Mouse (Mus musculus): Measurements from ENCODE around the gene Ankrd55. TPM values are rescaled to one million over a fixed set of nuclear protein-coding genes. Genes with fewer than 3 reads are reported as not detected.

Gene Ankrd55
- total RNA-seq, 2 experiments from 2014 or later: 2.3 to 3.7 TPM

DNA sequence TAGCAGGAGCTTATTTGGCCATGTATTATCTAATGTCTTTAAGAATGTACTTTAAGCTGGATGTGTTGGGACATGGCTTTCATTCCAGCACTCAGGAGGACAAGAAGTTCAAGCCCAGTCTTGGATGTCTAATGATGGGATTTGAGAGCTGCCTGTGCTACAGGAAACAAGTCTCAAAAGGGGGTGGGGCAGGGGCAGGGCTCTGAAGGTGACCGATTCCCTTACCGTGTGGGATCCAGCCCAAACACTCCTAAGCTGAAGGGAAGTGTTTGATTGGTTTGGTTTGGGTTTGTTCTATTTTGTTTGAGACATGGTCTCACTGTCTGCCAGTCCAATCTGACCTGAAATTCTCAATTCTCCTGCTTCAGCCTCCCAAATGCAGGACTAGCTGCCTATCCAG lies 93.2 kb downstream of the Ankrd55 start:
- DNase-seq: no peak

DNA sequence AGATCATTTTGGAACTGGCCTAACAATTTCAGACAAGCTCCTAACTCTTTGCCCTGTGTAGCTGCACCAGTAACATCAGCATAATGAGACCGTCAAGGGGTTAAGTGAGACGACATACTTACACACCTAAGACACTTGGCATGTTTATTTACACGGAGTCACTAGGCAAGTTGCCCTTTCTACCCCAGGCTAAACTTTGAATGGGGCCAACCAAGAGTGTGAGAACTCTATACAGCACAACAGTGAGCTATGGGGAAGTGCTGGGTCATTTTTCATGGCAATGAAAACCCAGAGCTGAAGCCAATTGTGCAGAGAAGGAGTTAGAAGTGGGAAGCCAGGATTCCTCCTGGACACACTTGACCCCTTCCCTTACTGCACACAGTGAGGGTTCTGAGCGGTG lies 94.2 kb downstream of the Ankrd55 start:
- DNase-seq: no peak

DNA sequence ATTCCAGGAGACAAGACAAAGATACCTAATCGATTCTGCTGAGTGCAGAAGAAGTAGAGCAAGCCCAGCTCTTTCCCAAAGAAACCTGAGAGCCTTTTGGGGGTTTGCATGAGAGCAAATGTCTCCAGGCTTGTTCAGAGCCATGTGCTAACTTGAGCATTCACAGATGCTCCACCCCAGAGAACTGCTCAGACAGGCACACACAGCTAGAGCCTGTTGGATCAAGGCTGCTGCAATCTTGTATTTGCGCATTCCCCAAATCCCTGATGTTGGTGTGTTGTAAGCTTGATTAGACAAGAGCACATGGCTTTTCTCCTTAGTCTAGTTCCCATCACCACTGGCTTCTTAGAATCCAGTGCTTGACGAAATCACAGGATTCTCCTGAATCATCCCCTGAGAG lies 94.7 kb downstream of the Ankrd55 start:
- peak; percentile 28 for DNase-seq

DNA sequence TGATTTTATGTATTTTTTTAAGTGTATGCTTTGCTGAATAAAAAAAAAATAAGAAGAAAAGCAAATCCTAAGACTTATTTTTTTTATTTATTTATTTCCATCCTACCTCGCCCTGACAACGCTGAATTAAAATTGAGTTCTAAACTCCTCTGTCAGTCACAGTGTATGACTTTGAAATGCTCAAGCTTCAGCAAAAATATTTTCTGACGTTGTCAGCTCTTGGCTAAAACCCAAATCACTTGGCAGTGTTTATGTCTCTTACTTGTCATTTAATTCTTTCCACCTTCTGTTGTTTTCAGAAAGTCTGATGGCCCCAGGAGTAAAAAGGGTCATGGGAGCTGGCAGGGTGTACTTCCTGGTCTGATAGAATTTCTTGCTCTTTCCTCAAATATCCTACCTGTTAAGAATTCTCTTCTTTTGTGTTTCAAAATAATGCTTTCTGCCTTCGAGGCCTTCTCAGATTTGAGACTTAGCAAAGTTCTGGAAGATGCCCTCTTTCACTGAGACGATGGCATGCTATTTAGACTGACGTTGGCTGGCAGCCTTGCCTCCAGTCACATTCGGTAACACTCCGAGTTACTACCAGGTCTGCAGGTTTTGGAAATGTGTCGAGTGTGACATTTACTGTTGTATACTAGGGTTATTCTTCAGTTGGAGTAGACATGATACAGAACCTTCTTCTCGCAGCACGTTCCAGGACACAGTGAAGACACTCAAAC lies 95.8 kb downstream of the Ankrd55 start:
- DNase-seq: no peak

DNA sequence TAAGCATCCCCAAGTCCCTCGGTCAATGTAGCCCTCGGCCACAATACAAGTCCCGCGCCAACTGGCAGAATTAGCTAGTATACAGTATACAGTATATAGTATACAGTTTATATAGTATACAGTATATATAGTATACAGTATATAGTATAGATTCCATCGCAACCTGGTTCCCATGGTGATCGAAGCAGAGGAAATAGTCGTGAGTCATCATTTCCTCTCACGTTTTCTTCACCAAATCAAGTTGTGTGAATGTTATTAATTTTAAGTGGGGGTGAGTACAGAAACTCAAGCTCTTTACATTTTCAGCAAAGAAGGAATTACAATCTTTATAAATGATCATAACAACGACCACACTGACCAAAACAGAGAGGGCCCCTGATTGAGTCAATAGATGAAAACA lies 96.8 kb downstream of the Ankrd55 start:
- DNase-seq: no peak

DNA sequence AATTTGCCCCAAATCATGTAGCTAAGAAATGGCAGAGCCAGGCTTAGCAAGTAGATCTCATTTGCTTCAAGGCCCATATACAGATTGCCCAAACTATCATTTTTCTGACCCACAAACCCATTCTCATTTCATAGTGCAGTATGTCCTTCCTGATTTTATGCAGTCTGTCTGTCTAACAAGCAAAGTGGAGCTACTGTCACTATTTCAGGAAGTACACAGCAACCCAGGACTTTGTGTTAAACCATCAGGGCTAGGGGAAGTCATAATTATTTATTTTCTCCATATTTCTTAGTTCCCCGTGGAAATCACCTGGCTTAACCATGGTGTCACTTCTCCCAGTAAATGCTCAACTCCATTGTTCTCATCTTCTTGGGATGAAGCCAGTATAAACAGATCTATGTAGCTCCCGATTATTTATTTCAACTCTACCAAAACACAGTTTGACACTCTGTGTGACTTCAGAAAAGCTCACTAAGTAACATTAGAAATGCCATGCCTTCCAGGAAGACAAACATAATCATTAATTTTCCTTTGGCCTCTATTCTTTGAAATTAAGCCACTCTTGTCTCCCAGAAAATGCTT lies 98.3 kb downstream of the Ankrd55 start:
- no peak for DNase-seq

DNA sequence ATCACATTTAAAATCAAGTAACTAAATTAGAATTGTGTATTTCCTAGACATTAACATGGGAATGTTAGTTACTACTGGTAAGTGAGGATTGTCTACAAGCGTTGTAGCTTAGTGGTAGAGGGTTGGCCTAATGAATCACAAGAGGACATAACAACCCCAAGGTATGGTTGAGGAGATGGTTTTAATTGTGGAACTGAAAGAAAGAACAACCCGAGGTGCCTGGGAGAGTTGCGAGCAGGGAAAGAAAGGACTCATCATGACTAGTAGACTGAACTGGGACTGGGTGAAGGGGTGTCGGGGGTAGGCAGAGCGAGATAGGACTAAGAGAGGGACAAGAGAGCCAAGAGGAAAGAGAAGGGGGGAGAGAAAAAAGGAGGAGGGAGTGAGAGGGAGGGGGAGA lies 99.0 kb downstream of the Ankrd55 start:
- no peak for DNase-seq

DNA sequence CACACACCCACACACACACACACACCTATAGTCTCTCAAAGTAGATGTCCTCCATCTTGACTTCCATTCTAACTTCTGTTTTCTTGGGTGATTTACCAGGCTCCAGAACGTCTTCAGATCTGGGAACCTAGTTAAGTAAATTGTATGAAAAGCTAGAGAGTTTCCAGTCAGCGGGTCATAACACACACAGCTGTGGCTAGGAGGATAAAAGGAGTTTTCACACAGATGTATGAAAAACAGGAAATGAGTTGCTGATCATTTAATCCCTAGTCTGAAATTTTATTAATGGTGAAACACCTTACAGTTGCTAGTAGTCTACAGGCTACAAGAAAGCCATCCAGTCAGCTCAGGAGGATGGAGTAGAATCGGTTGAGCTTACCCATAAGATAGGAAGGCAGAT lies 99.9 kb downstream of the Ankrd55 start:
- DNase-seq: no peak

DNA sequence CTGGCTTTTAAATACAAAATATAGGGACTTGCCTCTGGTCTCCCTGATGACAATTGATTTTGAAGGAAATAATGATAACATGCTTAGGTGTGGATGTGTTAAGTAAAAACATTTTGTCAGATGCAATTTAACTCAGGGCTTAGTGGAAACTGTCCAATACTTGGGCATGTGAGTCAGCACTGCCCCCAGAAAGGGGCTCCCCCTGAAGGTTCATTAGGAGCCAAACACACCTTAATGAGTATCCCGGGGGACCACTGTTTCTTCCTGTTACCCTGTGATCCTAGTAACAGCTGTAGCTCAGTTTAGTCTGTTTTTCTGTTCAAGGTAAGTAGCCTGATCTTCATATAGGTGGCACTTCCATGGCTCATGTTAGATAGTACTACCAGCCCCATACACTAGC lies 102.0 kb downstream of the Ankrd55 start:
- no peak for DNase-seq

DNA sequence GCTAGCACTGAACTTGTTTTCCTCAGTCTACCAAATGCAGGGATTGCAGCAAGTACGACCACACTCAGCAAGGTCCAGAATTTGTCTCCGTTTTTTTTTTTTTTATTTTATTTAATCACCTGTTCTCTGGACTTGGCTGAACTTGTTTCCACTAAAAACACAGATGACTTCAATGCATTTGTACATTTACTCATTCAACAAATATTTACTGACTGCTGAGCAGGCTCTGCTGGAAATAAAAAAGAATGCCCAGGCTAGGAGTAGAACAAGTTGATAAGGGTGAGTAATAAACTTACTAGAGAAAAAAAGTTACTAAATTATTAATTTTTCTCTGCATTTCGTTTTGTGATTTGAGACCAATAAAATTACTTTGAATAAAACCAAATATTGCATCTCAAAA lies 103.1 kb downstream of the Ankrd55 start:
- no peak for DNase-seq

DNA sequence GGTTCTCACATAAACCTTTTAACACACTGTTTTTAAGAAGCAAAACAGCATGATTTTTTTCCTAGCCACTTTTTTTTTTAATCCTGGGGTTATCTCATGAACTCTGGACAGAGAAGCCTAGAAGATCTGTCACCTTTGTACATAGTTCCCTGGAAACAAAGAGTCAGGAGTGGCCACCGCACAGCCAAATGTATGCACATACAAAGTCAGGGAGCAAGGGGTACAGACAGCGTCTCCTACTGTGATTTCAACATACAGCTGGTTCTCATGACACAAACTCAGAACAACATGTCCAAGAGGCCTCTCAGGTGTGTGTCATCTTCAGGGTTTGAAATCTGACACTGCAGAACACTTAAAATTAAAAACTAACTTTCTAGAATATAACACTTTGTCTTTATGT lies 105.1 kb downstream of the Ankrd55 start:
- no peak for DNase-seq

DNA sequence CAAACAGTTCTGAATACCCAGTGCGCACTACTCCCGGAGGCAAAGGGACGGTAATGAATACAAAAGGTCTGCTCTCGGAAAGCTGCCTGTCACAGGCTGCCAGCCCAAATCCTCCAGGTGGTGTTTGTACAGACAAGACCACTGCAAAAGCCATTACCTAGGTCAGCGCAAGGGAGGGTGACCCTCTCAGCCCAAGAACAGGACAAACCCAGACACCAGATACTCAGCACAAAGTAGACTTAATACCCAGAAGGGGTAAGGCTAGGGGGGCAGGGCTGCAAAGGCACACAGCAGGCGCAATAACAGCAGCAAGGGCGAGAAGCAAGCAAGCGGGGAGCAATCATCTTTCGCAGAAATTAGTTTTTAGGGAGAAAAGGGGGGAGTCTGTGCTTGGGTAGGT lies 106.0 kb downstream of the Ankrd55 start:
- no peak for DNase-seq

DNA sequence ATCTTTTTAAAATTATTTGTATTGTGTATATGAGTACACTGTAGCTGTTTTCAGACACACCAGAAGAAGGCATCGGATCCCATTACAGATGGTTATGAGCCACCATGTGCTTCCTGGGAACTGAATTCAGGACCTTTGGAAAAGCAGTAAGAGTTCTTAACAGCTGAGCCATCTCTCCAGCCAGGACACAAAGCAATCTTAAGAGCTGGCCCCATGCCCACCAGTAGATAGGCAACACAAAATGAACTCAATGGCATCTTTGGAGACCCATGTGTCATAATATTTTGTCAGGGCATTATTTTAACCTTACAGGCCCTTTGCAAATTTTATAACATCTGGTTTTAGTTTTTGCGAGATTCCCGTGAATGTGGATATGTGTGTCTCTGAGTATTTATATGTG lies 116.5 kb downstream of the Ankrd55 start:
- DNase-seq: no peak

DNA sequence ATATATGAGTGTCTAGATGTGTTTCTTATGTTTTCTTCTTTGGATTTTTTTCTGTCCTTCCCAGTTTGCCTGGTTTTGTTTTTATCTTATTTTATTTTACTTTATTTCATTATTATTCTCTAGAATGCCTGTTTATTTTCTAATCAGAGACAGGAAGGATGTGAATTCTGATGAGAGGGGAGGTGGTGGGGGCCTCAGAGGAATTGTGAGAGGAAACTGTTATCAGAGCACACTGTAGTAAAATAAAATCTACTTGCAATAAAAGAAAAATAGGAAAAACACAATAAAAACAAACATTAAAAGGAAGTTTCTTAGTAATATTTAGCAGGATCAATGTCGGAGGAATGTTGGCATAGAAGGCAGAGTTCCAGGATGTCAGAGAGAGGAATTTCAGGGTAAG lies 116.9 kb downstream of the Ankrd55 start:
- DNase-seq: no peak

DNA sequence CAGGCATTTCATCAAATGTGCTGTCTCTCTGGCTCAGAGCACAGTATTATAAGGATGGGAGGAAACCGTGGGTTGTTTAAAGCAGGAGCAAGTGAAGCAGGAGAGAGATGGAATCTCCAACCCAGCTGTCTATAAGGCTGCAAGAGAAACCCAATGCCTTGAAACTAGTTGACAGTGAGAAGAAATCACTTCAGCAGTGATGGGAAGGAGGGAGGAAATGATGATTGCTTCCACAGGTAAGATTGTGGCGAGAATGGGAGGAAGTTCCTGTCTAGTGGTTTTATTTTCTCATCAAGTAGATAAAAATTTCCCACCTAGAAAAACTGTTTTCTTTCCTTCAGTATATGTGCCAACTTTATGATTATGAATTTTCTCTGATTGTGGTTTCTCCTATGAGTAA lies 118.4 kb downstream of the Ankrd55 start:
- DNase-seq: no peak

DNA sequence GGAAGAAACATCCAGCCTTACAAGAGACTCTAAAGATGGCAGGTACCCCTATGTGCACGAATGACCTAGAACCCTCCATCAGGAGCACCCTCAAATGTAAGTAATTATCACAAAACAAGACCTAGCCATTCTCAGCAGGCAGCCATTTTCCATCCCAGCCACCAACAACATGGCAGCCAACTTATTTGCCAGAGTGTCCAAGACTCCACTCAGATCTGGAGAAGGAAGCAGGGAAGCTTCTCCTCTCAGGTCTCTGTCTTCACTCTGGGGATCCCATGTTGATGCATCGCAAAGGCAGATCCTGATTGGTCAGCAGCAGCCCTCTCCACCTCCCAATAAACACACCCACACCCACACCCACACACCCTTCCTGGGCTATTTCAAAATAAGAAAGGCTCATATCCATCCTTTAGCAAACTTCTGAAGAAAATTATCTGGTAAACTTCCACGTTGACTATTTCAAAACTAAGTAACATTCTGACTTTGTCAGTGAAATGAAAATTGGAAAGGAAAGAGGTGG lies 119.0 kb downstream of the Ankrd55 start:
- DNase-seq: no peak

DNA sequence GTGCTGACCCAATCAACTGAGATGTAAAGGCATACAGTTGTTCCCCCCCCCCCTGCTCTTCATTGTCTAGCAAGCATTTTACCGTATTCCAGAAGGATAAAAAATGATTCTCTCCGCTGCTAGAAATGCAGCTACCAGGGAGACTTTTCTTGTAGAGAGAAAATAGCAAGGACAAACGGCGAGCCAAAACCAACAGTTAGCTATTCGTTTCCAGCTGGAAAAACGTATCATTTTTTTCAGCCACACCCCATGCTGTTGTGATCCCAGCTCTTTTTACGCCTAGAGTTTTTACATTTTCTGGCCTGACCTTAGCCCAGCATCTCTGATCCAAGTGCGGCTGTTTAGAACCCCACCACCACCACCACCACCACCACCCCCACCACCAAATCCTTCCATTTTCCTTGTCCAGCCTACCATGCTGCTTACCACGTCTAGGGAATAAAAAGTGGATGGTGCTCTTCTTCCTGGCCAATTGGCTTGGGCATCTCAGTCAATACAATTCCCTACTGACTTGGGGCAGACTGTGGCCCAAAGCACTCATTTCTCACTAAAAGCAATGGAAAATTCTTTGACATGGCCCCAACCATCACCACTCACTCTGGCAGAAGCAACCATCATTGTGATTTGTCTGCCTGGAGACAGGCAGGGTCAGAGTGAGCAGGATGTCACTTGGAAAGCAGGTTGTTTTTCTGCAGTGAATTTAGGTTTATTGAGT lies 119.7 kb downstream of the Ankrd55 start:
- DNase-seq: no peak

DNA sequence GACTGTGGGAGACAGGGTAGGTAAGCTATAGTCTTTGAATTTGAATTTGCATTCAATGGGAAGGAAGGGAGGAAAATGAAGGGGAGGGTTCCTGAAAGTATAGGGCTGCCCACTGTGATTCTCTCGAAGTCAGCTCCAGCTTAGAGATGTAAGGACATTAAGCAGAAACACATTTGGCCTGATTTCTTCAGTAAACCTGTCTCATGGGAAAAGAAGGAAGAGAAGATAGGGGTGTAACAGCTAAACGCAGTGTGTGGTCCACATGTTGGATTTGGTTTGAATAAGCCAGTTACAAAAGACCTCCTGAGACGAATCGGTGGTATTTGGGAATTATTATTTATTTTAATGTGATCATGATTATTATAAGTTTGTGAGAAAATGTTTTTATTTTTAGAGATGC lies 120.5 kb downstream of the Ankrd55 start:
- DNase-seq: no peak

DNA sequence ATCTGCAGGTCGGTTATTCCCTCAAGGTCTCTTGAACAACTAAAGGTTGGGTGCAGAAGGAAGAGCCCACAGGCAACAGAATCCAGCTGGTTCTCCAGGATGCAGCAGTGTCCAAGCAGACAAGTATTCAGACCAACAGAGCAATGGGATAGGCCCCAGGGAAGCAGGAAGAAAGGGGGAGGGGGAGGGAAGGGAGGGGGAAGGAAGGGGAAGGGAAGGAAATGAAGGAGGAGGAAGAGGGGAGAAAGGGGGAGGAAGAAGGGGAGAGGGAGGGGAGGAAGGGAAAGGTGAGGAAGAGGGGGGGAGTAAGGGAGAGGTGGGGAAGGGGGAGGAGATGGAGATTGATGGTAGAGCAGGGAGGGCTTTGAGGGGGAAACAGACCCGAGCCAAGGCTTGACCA lies 121.1 kb downstream of the Ankrd55 start:
- DNase-seq: no peak

DNA sequence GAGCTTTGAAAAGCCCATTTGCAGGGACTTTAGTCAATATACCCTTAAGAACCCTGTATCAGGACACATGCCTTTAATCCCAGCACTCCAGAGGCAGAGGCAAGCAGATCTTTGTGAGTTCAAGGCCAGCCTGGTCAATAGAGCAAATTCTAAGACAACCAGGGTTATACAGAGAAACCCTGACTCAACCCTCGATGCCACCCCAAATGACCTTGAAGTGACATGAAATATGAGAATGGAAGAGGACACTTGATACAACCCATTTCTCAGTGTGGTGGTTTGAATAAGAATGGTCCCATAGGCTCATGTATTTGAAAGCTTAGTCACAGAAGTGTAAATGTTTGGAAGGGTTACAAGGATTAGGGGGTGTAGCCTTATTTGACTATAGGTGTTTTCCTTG lies 121.6 kb downstream of the Ankrd55 start:
- DNase-seq: no peak

DNA sequence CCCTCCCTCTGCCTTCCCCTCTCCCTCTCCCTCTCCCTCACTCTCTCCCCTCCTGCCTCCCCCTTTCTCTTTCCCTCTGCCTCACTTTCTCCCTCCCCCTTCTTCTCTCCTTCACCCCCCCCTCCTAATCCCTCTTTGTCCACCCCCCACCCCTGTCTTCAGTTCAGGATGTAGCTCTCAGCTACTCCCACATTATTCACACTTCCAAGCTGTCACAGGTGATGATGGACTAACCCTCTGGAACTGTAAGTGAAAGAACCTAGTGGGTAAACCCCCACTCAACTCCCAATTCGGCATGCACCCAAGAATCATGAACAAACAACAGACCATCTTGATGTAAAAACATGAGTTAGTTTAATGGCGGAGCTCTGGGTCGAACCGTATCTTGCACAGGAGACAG lies 122.2 kb downstream of the Ankrd55 start:
- DNase-seq: no peak

DNA sequence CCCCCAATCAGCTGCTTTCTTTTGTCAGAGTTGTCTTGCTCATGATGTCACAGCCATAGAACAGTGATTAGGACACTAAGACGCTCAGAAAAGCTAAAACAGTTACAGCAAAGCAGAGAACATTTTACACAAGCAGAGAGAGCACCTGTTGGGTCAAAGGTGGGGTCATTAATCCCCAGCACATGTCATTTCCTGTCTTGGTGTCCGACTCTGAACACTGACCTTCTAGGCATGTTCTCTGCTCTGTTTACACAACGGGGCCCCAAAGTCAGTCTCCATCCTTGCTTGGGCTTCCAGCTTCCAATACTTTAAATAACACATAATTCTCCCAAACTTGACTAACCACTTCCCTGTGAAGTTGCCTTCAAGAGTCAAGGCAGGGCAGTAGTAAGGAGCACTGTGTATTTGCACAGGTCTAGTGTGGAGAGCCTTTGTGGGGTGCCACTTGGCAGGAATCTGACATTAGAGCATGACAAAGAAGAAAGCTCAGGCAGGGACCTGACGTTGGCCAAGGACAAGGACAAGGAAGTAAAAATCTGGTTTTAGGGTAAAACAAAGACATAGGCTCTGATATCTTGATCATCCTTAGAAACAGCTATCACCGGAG lies 123.1 kb downstream of the Ankrd55 start:
- DNase-seq: no peak

DNA sequence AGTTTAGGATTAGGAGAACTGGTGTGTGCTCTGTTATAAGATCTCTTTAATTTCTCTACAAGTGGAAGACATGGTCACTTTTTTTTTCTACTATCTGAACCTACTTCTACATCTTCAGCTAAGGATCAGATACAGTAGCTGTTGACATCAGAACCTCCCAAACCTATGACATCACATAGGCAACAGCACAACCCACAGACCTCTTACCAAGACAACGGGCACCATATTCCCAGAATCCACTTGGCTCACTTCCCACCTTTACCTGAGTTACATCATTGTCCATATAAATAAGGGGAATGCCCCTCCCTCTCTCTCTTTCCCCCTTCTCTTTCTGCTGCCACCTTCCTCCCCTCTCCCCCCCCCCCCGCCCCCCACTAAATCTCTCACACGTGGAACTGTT lies 124.0 kb downstream of the Ankrd55 start:
- no peak for DNase-seq

All from adrenal gland, postnatal 10 days (tissue).